Mouse (Mus musculus) heart, embryonic 16.5 days (tissue): ENCODE measurements around the gene Armt1. TPM values are rescaled to one million over a fixed set of nuclear protein-coding genes. Genes with fewer than 3 reads are reported as not detected.
A peak's percentile ranks its signal among the peaks of the same experiment; 100 is the strongest.

Experiments used
- ATAC-seq: fragments of 200-750 bp; cut with Nextera tagmentation; replicated peaks from 2 replicates; pipeline ENCODE4 v1.8.0; 2017; ENCODE audit warnings: moderate number of reproducible peaks; ENCODE audit not compliant: insufficient read depth, low FRiP score; ENCODE audit errors: extremely low read depth
- H3K27ac ChIP-seq: fragments of 300-500 bp; sonication (generic); 2 replicates; pipeline ENCODE4 v1.5.1; 2014; ENCODE audit warnings: mild to moderate bottlenecking, low read length, control low read depth, moderate library complexity
- H3K27me3 ChIP-seq: fragments of 300-500 bp; sonication (generic); 2 replicates; pipeline ENCODE4 v1.6.1; 2014; ENCODE audit warnings: low read length, mixed read lengths; ENCODE audit not compliant: control insufficient read depth, insufficient read depth
- H3K36me3 ChIP-seq: fragments of 300-500 bp; sonication (generic); 2 replicates; pipeline ENCODE4 v1.6.1; 2014; ENCODE audit not compliant: control insufficient read depth, insufficient read depth
- H3K4me1 ChIP-seq: fragments of 300-500 bp; sonication (generic); 2 replicates; pipeline ENCODE4 v1.6.1; 2014; ENCODE audit warnings: low read length, mixed read lengths; ENCODE audit not compliant: control insufficient read depth, insufficient read depth
- H3K4me2 ChIP-seq: fragments of 300-500 bp; sonication (generic); 2 replicates; pipeline ENCODE4 v1.6.1; 2014; ENCODE audit warnings: low read depth, mild to moderate bottlenecking, control low read depth, low read length
- H3K4me3 ChIP-seq: fragments of 300-500 bp; sonication (generic); 2 replicates; pipeline ENCODE4 v1.5.1; 2014; ENCODE audit warnings: mild to moderate bottlenecking, control low read depth, low read length
- H3K9ac ChIP-seq: fragments of 300-500 bp; sonication (generic); 2 replicates; pipeline ENCODE4 v1.6.1; 2014; ENCODE audit warnings: low read length, control low read depth
- H3K9me3 ChIP-seq: fragments of 300-500 bp; sonication (generic); replicated peaks from 2 replicates; pipeline ENCODE4 v1.6.1; 2016; ENCODE audit warnings: low read length; ENCODE audit not compliant: control insufficient read depth
- WGBS: fragments of 180-500 bp; shearing (Covaris S2); extraction: QIAGEN DNeasy Blood & Tissue Kit; methylation state at CpG from one replicate; pipeline ENCODE4 v1.1.7; 2014; 5-methylcytosine and 5-hydroxymethylcytosine counted together
- polyA plus RNA-seq: library from polyadenylated mRNA; unstranded; fragments of >200 nt; fragmentation: Nextera tagmentation; extraction: Ambion mirVana; gene quantifications from 2 replicates; pipeline ENCODE4 v1.2.1, GENCODE M21; 2015

Gene Armt1
- polyA plus RNA-seq, 1 experiment from 2014 or later = 18.0 TPM

DNA sequence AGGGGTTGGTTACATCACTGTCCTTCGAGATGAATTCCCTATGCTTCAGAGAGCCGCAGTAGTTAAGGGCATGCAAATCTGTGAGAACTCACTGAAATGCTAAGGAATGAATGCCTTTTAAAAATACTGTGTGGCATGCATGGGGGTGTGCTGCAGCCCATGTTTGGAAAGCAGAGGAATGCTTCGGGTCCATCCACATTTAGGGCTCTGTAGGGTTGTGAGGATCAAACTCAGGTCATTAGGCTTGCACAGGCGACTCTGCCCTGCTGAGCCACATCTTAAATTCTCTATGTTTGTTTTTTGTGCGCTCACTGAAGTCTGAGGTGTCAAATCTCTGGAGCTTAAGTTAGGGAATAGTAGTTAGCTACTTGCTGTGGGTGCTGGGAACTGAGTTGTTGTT lies 41.2 kb upstream of the Armt1 start:
- Histone ChIP-seq H3K9me3 (no peaks in the 10 kb centered on the region), H3K4me2 (no peak overlapping the region; the same call in 1 of the 2 replicates), H3K27ac (no peak overlapping the region), H3K36me3 (peaks cover 5% of the 10 kb centered on the region; the same call in 1 of the 2 replicates), H3K9ac (no peak overlapping the region), H3K4me1 (peaks cover 31% of the 10 kb centered on the region), H3K4me3 (no peak overlapping the region), H3K27me3 (no peaks in the 10 kb centered on the region)
- ATAC-seq = no peak
- 58% methylated on average over 5 of the region's 5 CpGs for WGBS

- 26% methylated on average over 6 of the region's 6 CpGs for WGBS
Measured at GRCm38 (mm10) chr10:4391851-4392250, 40.4 kb upstream of the Armt1 start.

DNA sequence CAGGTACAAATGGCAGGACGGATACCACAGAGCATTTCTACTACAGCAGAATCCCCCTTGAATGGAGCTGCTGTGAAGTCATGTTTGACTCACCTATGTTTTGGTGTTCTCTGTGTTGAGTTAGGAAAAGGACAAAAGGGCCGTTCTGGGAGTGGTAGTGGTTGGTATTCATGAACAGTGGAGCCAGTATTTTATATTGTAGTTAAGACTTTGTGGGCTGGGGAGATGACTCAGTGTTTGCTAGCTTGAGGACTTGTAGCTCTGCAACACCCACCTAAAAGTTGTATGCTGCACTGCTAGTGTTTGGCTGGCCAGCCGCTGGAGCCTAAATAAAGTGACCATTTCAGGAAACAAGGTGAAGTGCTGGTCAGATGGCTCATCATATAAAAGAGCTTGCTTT lies 36.9 kb upstream of the Armt1 start:
- no peak overlapping the region for H3K27ac ChIP-seq
- H3K9me3 ChIP-seq = 0 out of 2 replicates have a peak, but pooled peaks cover 2% of the 10 kb centered on the region
- H3K27me3 ChIP-seq = no peaks in the 10 kb centered on the region
- H3K4me2 ChIP-seq = no peak overlapping the region
- WGBS = 86% methylated on average over 3 of the region's 3 CpGs
- H3K9ac ChIP-seq = no peak overlapping the region
- no peak for ATAC-seq
- no peak overlapping the region for H3K4me3 ChIP-seq
- peaks cover 14% of the 10 kb centered on the region for H3K36me3 ChIP-seq
- peaks cover 22% of the 10 kb centered on the region for H3K4me1 ChIP-seq

More at GRCm38 (mm10) chr10:4391851-4392250, 40.4 kb upstream of the Armt1 start:
- Histone ChIP-seq H3K27me3 (no peaks in the 10 kb centered on the region), H3K9me3 (0 out of 2 replicates have a peak, but pooled peaks cover 2% of the 10 kb centered on the region), H3K27ac (0 out of 2 replicates have a peak overlapping the region, but pooled peaks have one; percentile 21), H3K9ac (peak overlapping the region; percentile 30; the same call in 1 of the 2 replicates), H3K4me2 (peak overlapping the region; percentile 19; the same call in 1 of the 2 replicates), H3K36me3 (peaks cover 8% of the 10 kb centered on the region), H3K4me1 (peaks cover 31% of the 10 kb centered on the region), H3K4me3 (no peak overlapping the region)
- no peak for ATAC-seq

- peaks cover 5% of the 10 kb centered on the region; the same call in 1 of the 2 replicates for H3K4me1 ChIP-seq
- H3K27ac ChIP-seq = no peak overlapping the region
- peaks cover 18% of the 10 kb centered on the region for H3K36me3 ChIP-seq
- 70% methylated on average over 5 of the region's 5 CpGs for WGBS
- H3K4me2 ChIP-seq = no peak overlapping the region
- no peaks in the 10 kb centered on the region for H3K27me3 ChIP-seq
- H3K4me3 ChIP-seq = no peak overlapping the region
- no peak for ATAC-seq
- no peak overlapping the region for H3K9ac ChIP-seq
- H3K9me3 ChIP-seq = 0 out of 2 replicates have a peak, but pooled peaks cover 2% of the 10 kb centered on the region
Measured at GRCm38 (mm10) chr10:4398058-4398457, 34.2 kb upstream of the Armt1 start.

GRCm38 (mm10) chr10:4404895-4405491 lies 27.3 kb upstream of the Armt1 start:
- no peaks in the 10 kb centered on the region for H3K27me3 ChIP-seq
- H3K4me1 ChIP-seq = peaks cover 9% of the 10 kb centered on the region
- H3K9me3 ChIP-seq = no peaks in the 10 kb centered on the region
- H3K36me3 ChIP-seq = peaks cover 34% of the 10 kb centered on the region
- H3K4me3 ChIP-seq = no peak overlapping the region
- H3K9ac ChIP-seq = no peak overlapping the region
- no peak overlapping the region for H3K4me2 ChIP-seq
- ATAC-seq = peak; percentile 45; the same call in 1 of the 2 replicates
- 54% methylated on average over 5 of the region's 5 CpGs for WGBS
- peak overlapping the region; percentile 52; the same call in 1 of the 2 replicates for H3K27ac ChIP-seq

DNA sequence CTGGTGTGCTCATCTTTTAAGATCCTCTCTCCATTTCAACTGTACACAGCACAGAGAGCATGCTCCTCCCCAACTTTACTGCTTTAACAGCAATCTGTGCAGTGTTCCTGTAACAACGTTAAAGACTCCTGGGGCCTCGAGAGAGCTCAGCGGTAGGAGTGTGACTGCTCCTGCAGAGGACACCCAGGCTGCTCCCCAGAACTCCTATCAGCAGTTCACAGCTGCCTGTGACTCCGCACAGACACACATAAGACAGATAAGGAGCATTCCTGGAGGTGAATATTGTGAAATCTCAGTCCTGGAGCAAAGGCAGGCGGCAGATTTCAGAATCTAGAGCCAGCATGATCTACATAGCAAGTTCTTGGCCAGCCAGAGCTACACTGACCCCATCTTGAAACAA lies 26.8 kb upstream of the Armt1 start:
- Histone ChIP-seq H3K36me3 (peaks cover 38% of the 10 kb centered on the region), H3K9me3 (no peaks in the 10 kb centered on the region), H3K27ac (peak overlapping the region; percentile 52), H3K27me3 (no peaks in the 10 kb centered on the region), H3K9ac (no peak overlapping the region), H3K4me1 (peaks cover 9% of the 10 kb centered on the region), H3K4me3 (no peak overlapping the region), H3K4me2 (no peak overlapping the region)
- peak; percentile 82 for ATAC-seq
- 28% methylated on average over 5 of the region's 5 CpGs for WGBS

DNA sequence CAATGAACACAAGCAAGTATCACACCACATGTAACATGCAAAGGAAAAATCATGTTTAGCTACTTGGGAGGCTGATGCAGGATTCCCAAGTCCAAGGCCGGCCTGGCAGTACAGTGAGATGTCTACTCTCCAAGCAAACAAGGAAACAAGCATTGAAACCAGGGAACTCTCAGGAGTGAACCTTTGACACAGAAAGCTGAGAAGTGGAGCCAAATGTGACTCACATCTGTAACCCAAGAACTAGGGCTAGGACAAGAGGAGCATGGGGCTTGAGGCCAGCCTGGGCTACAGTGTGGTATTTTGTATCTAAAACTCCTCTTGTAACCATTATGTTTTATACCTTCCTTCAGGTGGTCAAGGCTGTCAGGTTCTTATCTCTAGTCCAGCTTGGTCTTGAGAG lies 25.1 kb upstream of the Armt1 start:
- no peak overlapping the region for H3K4me3 ChIP-seq
- H3K9me3 ChIP-seq = no peaks in the 10 kb centered on the region
- no peak overlapping the region for H3K27ac ChIP-seq
- WGBS = 86% methylated on average over 1 of the region's 1 CpGs
- H3K4me1 ChIP-seq = peaks cover 9% of the 10 kb centered on the region
- no peak for ATAC-seq
- peaks cover 43% of the 10 kb centered on the region for H3K36me3 ChIP-seq
- no peak overlapping the region for H3K9ac ChIP-seq
- no peaks in the 10 kb centered on the region for H3K27me3 ChIP-seq
- H3K4me2 ChIP-seq = no peak overlapping the region

DNA sequence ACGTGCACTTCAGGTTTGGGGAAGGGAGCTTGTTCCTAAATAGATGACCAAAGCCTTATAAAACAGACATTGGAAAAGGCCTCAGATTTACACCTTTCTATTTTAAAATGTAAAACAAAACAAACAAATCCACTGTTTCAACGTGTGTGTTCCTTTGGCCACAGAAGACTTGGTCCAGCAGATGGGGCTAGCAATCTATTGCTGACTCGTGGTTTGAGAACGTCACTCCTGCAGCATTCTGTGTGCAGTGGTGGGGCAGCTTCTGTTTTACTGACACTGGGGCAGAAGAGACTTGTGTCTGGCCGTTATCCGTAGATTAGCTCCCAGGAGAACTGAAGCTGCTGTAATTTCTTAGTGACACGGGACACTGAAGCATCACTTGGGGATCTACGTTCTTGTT lies 7.0 kb upstream of the Armt1 start:
- no peak overlapping the region for H3K27ac ChIP-seq
- no peaks in the 10 kb centered on the region for H3K27me3 ChIP-seq
- H3K4me3 ChIP-seq = no peak overlapping the region
- 75% methylated on average over 8 of the region's 8 CpGs for WGBS
- no peak overlapping the region for H3K4me2 ChIP-seq
- no peak for ATAC-seq
- H3K36me3 ChIP-seq = peaks cover 47% of the 10 kb centered on the region
- no peak overlapping the region for H3K9ac ChIP-seq
- no peaks in the 10 kb centered on the region for H3K9me3 ChIP-seq
- H3K4me1 ChIP-seq = peaks cover 6% of the 10 kb centered on the region

DNA sequence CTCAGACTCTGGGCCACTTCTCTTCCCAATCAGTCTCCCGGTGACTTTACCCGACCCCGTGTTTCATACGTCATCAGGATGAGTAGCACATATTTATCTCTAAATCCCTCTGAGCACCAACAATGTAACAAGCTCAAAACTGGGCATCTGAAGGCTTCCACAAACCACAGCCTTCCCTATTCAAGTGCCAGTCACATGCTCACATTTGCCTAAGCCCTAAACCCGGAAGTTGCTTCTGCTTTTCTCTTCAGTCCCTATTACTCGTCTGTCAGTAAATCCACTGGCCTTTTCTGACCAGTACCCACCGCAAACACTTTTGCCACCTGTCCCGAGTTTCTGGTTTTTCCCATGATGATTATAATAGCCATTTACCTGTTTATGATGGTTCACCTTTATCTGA lies 1.9 kb upstream of the Armt1 start:
- H3K27ac ChIP-seq = peak overlapping the region; percentile 89
- H3K4me1 ChIP-seq = peaks cover 26% of the 10 kb centered on the region
- no peak for ATAC-seq
- WGBS = 81% methylated on average over 8 of the region's 8 CpGs
- H3K9me3 ChIP-seq = no peaks in the 10 kb centered on the region
- peaks cover 26% of the 10 kb centered on the region for H3K36me3 ChIP-seq
- H3K4me2 ChIP-seq = peak overlapping the region; percentile 97
- H3K27me3 ChIP-seq = no peaks in the 10 kb centered on the region
- H3K4me3 ChIP-seq = peak overlapping the region; percentile 84; the same call in 1 of the 2 replicates
- peak overlapping the region; percentile 92; the same call in 1 of the 2 replicates for H3K9ac ChIP-seq
